Mouse (Mus musculus): ENCODE measurements around the gene Tph1. TPM values are rescaled to one million over a fixed set of nuclear protein-coding genes. Genes with fewer than 3 reads are reported as not detected.

Tph1 gene
- 0.60 and 0.77 TPM in 2 replicates for polyA plus RNA-seq (2012; rRNA removed)

DNA sequence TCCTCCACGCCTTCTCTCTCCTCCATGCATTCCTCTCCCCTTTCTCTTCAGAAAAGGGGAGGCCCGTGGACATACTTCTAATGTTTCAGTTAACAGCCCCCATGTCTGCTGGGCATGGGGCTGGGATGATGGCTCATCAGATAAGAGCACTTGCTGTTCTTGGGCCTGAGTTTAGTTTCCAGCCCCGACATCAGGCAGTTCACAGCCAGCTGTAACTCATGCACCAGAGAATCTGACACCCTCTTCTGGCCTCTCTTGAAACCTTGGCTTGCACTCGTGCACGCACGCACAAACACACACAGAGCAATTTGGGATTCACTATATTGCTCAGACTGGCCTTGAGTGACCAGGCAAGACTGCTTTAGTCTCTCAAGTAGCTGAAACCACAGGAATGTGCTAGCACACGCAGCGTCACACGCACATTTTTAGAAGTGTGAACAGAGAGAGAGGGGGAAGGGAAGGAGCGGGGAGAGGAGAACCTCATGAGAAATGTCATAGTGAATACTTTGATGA, at the start of gene Tph1:
Gene Tph1 (minus strand): TSS at position 378 of the 513 bp plus-strand sequence.
- Histone ChIP-seq H3K27ac (ENCODE audit: control insufficient read depth, insufficient read depth, low read length) (no peak within 1 kb of the TSS), H3K4me3 (ENCODE audit: control insufficient read depth, insufficient read depth, low read length) (no peak within 1 kb of the TSS), H3K36me3 (ENCODE audit: control insufficient read depth, insufficient read depth, low read length) (no peaks in the 10 kb centered on the region), H3K4me1 (replicated peaks; ENCODE audit: control insufficient read depth, insufficient read depth, low read length) (no peaks in the 10 kb centered on the region), H3K27me3 (ENCODE audit: control insufficient read depth, insufficient read depth, low read length) (no peaks in the 10 kb centered on the region; the same call in 1 of the 2 replicates)
- no peak for DNase-seq
- WGBS = 33% methylated on average over 10 of the region's 10 CpGs
- no peak for TF ChIP-seq CTCF (IDR thresholded peaks at IDR 0.05; ENCODE audit: borderline replicate concordance, control insufficient read depth, extremely low read depth, insufficient read depth, low read length, poor library complexity)
- TF ChIP-seq POLR2A (IDR thresholded peaks at IDR 0.05; ENCODE audit: control insufficient read depth, extremely low read depth, insufficient read depth, low read length, poor library complexity) = no peak

DNA sequence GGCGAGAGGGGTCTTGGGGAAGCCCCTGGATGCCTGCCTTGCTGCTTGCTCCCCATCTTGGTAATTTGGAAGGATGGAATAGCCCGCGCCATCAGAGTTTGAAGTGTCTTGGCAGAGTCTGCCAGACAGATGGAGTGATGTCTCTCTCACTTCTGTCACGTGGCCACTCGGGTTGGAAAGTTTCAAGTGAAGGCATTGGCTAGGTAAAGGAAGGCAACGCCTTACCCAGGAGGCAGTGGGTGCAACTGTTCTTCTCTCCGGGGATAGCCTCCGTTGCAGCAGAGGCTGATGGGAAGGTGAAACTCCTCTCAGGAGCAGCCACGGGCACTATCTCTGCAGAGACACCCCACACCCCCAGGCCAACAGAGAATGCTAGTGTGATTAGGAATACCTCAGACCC, 48.1 kb upstream of the Tph1 start:
- no peak overlapping the region for H3K4me3 ChIP-seq (ENCODE audit: control insufficient read depth, insufficient read depth, low read length)
- no peak overlapping the region for H3K27ac ChIP-seq (ENCODE audit: control insufficient read depth, insufficient read depth, low read length)
- H3K27me3 ChIP-seq (ENCODE audit: control insufficient read depth, insufficient read depth, low read length) = no peaks in the 10 kb centered on the region; the same call in 1 of the 2 replicates
- DNase-seq = no peak
- 70% methylated on average over 9 of the region's 9 CpGs for WGBS
- no peaks in the 10 kb centered on the region for H3K36me3 ChIP-seq (ENCODE audit: control insufficient read depth, insufficient read depth, low read length)
- no peaks in the 10 kb centered on the region for H3K4me1 ChIP-seq (replicated peaks; ENCODE audit: control insufficient read depth, insufficient read depth, low read length)
- no peak for TF ChIP-seq POLR2A (IDR thresholded peaks at IDR 0.05; ENCODE audit: control insufficient read depth, extremely low read depth, insufficient read depth, low read length, poor library complexity)
- no peak for TF ChIP-seq CTCF (IDR thresholded peaks at IDR 0.05; ENCODE audit: borderline replicate concordance, control insufficient read depth, extremely low read depth, insufficient read depth, low read length, poor library complexity)

DNA sequence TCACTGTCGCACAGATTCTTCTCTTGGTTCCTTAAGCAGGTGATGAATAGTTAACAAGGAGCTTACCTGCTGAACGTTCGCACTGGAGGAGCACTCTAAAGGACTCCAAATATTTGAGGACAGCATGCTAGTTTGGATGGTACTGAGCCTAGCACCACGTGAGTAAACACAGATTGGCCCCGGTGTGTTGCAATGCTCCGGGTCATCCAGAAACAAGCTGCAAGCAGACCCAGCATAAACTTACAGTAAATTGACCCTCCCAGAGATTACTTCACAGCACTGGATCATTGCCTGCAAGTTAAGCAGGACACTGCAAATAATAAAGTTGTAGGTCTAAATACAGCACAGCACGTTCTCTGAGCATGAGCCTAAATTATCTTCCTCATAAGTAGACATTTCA, 47.2 kb upstream of the Tph1 start:
- no peak for DNase-seq
- no peak for TF ChIP-seq POLR2A (IDR thresholded peaks at IDR 0.05; ENCODE audit: control insufficient read depth, extremely low read depth, insufficient read depth, low read length, poor library complexity)
- no peak for TF ChIP-seq CTCF (IDR thresholded peaks at IDR 0.05; ENCODE audit: borderline replicate concordance, control insufficient read depth, extremely low read depth, insufficient read depth, low read length, poor library complexity)
- H3K36me3 ChIP-seq (ENCODE audit: control insufficient read depth, insufficient read depth, low read length) = no peaks in the 10 kb centered on the region
- no peaks in the 10 kb centered on the region for H3K4me1 ChIP-seq (replicated peaks; ENCODE audit: control insufficient read depth, insufficient read depth, low read length)
- no peaks in the 10 kb centered on the region; the same call in 1 of the 2 replicates for H3K27me3 ChIP-seq (ENCODE audit: control insufficient read depth, insufficient read depth, low read length)
- H3K27ac ChIP-seq (ENCODE audit: control insufficient read depth, insufficient read depth, low read length) = no peak overlapping the region
- H3K4me3 ChIP-seq (ENCODE audit: control insufficient read depth, insufficient read depth, low read length) = no peak overlapping the region
- WGBS = 89% methylated on average over 7 of the region's 7 CpGs

DNA sequence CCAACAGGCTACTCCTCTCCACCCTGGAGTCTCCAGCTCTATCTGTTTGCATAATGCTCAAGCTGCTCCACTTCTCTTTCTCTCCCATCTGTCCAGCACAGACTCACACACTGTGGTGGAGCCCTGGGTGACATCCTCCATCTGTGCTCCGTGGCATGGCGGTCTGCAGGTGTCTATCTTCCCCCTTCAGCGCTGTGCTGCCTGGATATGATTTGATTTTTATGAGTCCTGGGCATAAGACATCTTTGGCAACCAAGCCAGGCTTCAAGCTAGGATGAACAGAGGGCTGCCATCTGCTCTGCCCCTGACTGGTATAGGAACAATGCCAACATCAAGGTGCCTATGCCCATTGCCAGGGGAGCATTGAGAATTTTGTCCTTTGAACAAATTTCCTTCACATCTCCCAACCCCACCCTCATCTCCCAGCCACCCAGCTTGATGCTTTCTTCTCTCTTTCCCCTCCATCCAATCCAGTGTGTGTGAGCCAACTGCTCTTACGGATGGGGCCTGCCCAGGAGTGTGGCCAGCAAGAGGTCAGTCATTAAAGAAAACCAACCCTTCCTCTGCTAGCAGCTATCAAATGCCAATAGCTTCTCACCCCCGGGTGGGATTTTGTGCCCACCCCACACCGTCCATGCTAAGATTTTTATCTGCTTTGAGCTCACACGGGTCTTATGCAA, 46.4 kb upstream of the Tph1 start:
- no peak for TF ChIP-seq CTCF (IDR thresholded peaks at IDR 0.05; ENCODE audit: borderline replicate concordance, control insufficient read depth, extremely low read depth, insufficient read depth, low read length, poor library complexity)
- no peak for TF ChIP-seq POLR2A (IDR thresholded peaks at IDR 0.05; ENCODE audit: control insufficient read depth, extremely low read depth, insufficient read depth, low read length, poor library complexity)
- Histone ChIP-seq H3K4me3 (ENCODE audit: control insufficient read depth, insufficient read depth, low read length) (no peak overlapping the region), H3K4me1 (replicated peaks; ENCODE audit: control insufficient read depth, insufficient read depth, low read length) (no peaks in the 10 kb centered on the region), H3K27me3 (ENCODE audit: control insufficient read depth, insufficient read depth, low read length) (no peaks in the 10 kb centered on the region; the same call in 1 of the 2 replicates), H3K36me3 (ENCODE audit: control insufficient read depth, insufficient read depth, low read length) (no peaks in the 10 kb centered on the region), H3K27ac (ENCODE audit: control insufficient read depth, insufficient read depth, low read length) (no peak overlapping the region)
- 86% methylated on average over 7 of the region's 7 CpGs for WGBS
- DNase-seq = no peak

DNA sequence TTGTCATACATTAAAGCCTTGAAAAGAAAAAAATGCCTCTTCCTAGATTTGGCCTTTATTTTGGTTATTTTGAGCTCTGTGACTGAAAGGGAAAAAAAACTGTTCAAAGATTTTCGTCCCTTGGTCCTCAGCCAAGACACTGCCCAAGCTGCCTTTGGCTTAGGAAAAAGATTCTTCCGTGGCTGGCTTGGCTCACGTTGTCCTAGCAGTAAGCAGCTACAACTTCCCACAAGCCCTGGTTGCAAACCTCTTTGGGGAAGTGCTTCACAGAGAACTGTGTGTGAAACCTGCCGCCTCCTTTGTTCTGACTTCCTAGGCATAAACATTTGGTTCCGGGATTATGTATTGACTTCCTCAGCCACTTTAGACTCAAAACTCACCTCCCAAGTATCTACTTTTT, 44.6 kb upstream of the Tph1 start:
- no peak for DNase-seq
- H3K4me1 ChIP-seq (replicated peaks; ENCODE audit: control insufficient read depth, insufficient read depth, low read length) = peaks cover 6% of the 10 kb centered on the region
- 22% methylated on average over 5 of the region's 5 CpGs for WGBS
- no peaks in the 10 kb centered on the region; the same call in 1 of the 2 replicates for H3K27me3 ChIP-seq (ENCODE audit: control insufficient read depth, insufficient read depth, low read length)
- no peaks in the 10 kb centered on the region for H3K36me3 ChIP-seq (ENCODE audit: control insufficient read depth, insufficient read depth, low read length)
- H3K4me3 ChIP-seq (ENCODE audit: control insufficient read depth, insufficient read depth, low read length) = no peak overlapping the region
- TF ChIP-seq CTCF (IDR thresholded peaks at IDR 0.05; ENCODE audit: borderline replicate concordance, control insufficient read depth, extremely low read depth, insufficient read depth, low read length, poor library complexity) = no peak
- no peak for TF ChIP-seq POLR2A (IDR thresholded peaks at IDR 0.05; ENCODE audit: control insufficient read depth, extremely low read depth, insufficient read depth, low read length, poor library complexity)
- no peak overlapping the region for H3K27ac ChIP-seq (ENCODE audit: control insufficient read depth, insufficient read depth, low read length)

DNA sequence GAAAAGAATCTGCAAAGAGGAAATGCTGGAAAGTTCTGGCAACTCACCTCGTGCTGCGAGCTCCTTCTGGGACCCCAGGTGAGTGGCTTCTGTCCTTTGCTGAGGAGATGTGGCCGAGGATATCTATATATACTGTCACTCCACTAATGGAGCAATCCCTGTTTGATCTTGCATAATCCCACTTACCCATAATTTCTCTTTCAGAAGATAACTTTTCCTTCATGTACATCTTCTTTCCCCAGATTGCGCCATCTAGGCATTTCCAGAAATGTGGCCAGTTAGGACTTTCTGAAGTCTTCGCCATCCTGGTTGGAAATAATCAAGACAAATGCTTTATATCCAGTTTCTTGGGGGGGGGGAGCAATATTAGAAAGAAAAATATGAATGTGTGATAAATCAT, 43.3 kb upstream of the Tph1 start, which contains the start of gene Saa3:
Gene Saa3 (minus strand): TSS at position 101 of the 400 bp plus-strand sequence.
- no peak within 1 kb of the TSS for H3K4me3 ChIP-seq (ENCODE audit: control insufficient read depth, insufficient read depth, low read length)
- H3K27me3 ChIP-seq (ENCODE audit: control insufficient read depth, insufficient read depth, low read length) = no peaks in the 10 kb centered on the region; the same call in 1 of the 2 replicates
- H3K4me1 ChIP-seq (replicated peaks; ENCODE audit: control insufficient read depth, insufficient read depth, low read length) = peaks cover 6% of the 10 kb centered on the region
- WGBS = 94% methylated on average over 5 of the region's 5 CpGs
- no peak within 1 kb of the TSS for H3K27ac ChIP-seq (ENCODE audit: control insufficient read depth, insufficient read depth, low read length)
- TF ChIP-seq CTCF (IDR thresholded peaks at IDR 0.05; ENCODE audit: borderline replicate concordance, control insufficient read depth, extremely low read depth, insufficient read depth, low read length, poor library complexity) (no peak), POLR2A (IDR thresholded peaks at IDR 0.05; ENCODE audit: control insufficient read depth, extremely low read depth, insufficient read depth, low read length, poor library complexity) (no peak)
- H3K36me3 ChIP-seq (ENCODE audit: control insufficient read depth, insufficient read depth, low read length) = no peaks in the 10 kb centered on the region
- DNase-seq = no peak

Data from thymus, adult 2 months (tissue).